18 mouse cellular contexts compared by ENCODE assay signal in genomic region chr4:119882401-119882800, GRCm38 (mm10).
DNase-seq lines count a peak whose midpoint lies in the region; TF ChIP-seq lines count a peak whose summit lies in the region.
"Had no signal": no experiment of that assay in that cellular context is flagged by ENCODE, and none has a peak within 500 bp of the region (broad histone marks: within the 10 kb centered on the region; RNA-seq: fewer than 3 reads in every experiment).

No protein-coding gene starts in this region.

- intact Hi-C loops in left cerebral cortex, adult 2 months (cut with DNase I), result loop anchor here (5.0 kb wide), 1 partner anchor 85 kb away; no protein-coding TSS in a partner anchor

- no peak overlapping the region for H3K4me3 ChIP-seq in left cerebral cortex, adult 2 months
- H3K4me3 ChIP-seq: heart, embryonic 10.5 days; stomach, embryonic 15.5 days had no signal

- peak overlapping the region; percentile 40; the same call in 1 of the 2 replicates for H3K27ac ChIP-seq in left cerebral cortex, adult 2 months
- H3K27ac ChIP-seq: heart, embryonic 10.5 days; liver, embryonic 14.5 days; stomach, embryonic 15.5 days had no signal

- no peak for DNase-seq in left cerebral cortex, adult 2 months (ENCODE audit: extremely low spot score in 1 of 2, low spot score in 2 of 2)
- no peak for DNase-seq in left cerebral cortex, adult 18-20 months (ENCODE audit: low spot score in 2 of 2)
- DNase-seq in adipocyte (ENCODE audit: low spot score), result peak; percentile 79
- peak; percentile 0 for DNase-seq in hindlimb bud, embryonic 11.5 days (ENCODE audit: extremely low spot score, low read depth, low spot score)
- DNase-seq in lung, postnatal 4 days, result peak; percentile 28 to 81
- DNase-seq in Muller cell, postnatal 12 days (ENCODE audit: inconsistent ontology term), result no peak
- DNase-seq in right cerebral cortex, adult 2 months (ENCODE audit: low spot score in 2 of 2), result no peak
- DNase-seq: adrenal gland, postnatal 10 days; cerebellum, adult 11 months; cerebellum, postnatal 10 days; kidney, adult 8-10 months; kidney, postnatal 25 days; midbrain, embryonic 14.5 days; right cerebral cortex, postnatal 14 days; thymus, adult 2 months had no signal

- TF ChIP-seq CTCF in left cerebral cortex, adult 2 months (IDR thresholded peaks at IDR 0.05), result no peak

Comparison
In these comparisons a context has a peak if more than half of its experiments do, and no peak if none do; other contexts are left out.
1. DNase-seq: peak in adipocyte (single experiment), hindlimb bud, embryonic 11.5 days (single experiment) and lung, postnatal 4 days (2 of 2); none in left cerebral cortex, adult 2 months (0 of 2), left cerebral cortex, adult 18-20 months (0 of 2), Muller cell, postnatal 12 days (single experiment) and right cerebral cortex, adult 2 months (0 of 2).